Mouse (Mus musculus) cerebellum, postnatal 10 days (tissue): ENCODE results near the gene Astn2.

Source experiments
- DNase-seq, 2 experiments: peaks; one replicate each; pipeline ENCODE4 v3.0.0; 2021; ENCODE audit warnings: mixed read lengths in 2 of 2

Gene Astn2

GRCm38 (mm10) chr4:66158714-66159113 lies 245.7 kb downstream of the Astn2 start:
- DNase-seq = peak in 1 of 2 experiments; percentile 11

- peak; percentile 50 to 60 for DNase-seq
Measured at GRCm38 (mm10) chr4:66157439-66158113, 246.8 kb downstream of the Astn2 start.

GRCm38 (mm10) chr4:66146546-66146945 lies 257.9 kb downstream of the Astn2 start:
- DNase-seq = peak; percentile 28 to 31

- no peak for DNase-seq
Measured at GRCm38 (mm10) chr4:66126181-66126580, 278.2 kb downstream of the Astn2 start.

GRCm38 (mm10) chr4:66122766-66123358 lies 281.5 kb downstream of the Astn2 start:
- DNase-seq = peak; percentile 39 to 42

- peak; percentile 73 to 85 for DNase-seq
Measured at GRCm38 (mm10) chr4:66114243-66114642, 290.2 kb downstream of the Astn2 start.

GRCm38 (mm10) chr4:66102037-66102436 lies 302.4 kb downstream of the Astn2 start:
- no peak for DNase-seq

- DNase-seq = peak; percentile 33 to 38
Measured at GRCm38 (mm10) chr4:66097629-66098028, 306.8 kb downstream of the Astn2 start.

- peak; percentile 45 to 50 for DNase-seq
Measured at GRCm38 (mm10) chr4:66096104-66096503, 308.3 kb downstream of the Astn2 start.

- no peak for DNase-seq
Measured at GRCm38 (mm10) chr4:66057161-66057560, 347.2 kb downstream of the Astn2 start.

GRCm38 (mm10) chr4:66055690-66056089 lies 348.7 kb downstream of the Astn2 start:
- DNase-seq = peak; percentile 45 to 56

- no peak for DNase-seq
Measured at GRCm38 (mm10) chr4:66043014-66043672, 361.3 kb downstream of the Astn2 start.

GRCm38 (mm10) chr4:66033826-66034225 lies 370.6 kb downstream of the Astn2 start:
- peak; percentile 47 to 66 for DNase-seq

- no peak for DNase-seq
Measured at GRCm38 (mm10) chr4:66031320-66031870, 373.0 kb downstream of the Astn2 start.

- DNase-seq = no peak
Measured at GRCm38 (mm10) chr4:66029901-66030300, 374.5 kb downstream of the Astn2 start.

GRCm38 (mm10) chr4:66027866-66028265 lies 376.5 kb downstream of the Astn2 start:
- no peak for DNase-seq

GRCm38 (mm10) chr4:66025393-66026062 lies 378.9 kb downstream of the Astn2 start:
- peak; percentile 39 to 43 for DNase-seq

- DNase-seq = peak in 1 of 2 experiments; percentile 5
Measured at GRCm38 (mm10) chr4:66002936-66003335, 401.5 kb downstream of the Astn2 start.

GRCm38 (mm10) chr4:65983643-65984042 lies 420.8 kb downstream of the Astn2 start:
- DNase-seq = no peak

- DNase-seq = peak; percentile 50 to 67
Measured at GRCm38 (mm10) chr4:65982882-65983281, 421.5 kb downstream of the Astn2 start.

GRCm38 (mm10) chr4:65976251-65976650 lies 428.2 kb downstream of the Astn2 start:
- no peak for DNase-seq

GRCm38 (mm10) chr4:65972395-65972794 lies 432.0 kb downstream of the Astn2 start:
- peak; percentile 40 to 49 for DNase-seq

- peak; percentile 43 to 54 for DNase-seq
Measured at GRCm38 (mm10) chr4:65969318-65969717, 435.1 kb downstream of the Astn2 start.
